Mouse (Mus musculus): ENCODE data around the gene Pygo2. TPM values are rescaled to one million over a fixed set of nuclear protein-coding genes. Genes with fewer than 3 reads are reported as not detected.

Pygo2 gene
- total and polyA plus RNA-seq, 2 experiments from 2014 or later, result 40.4 to 91.3 TPM

- Histone ChIP-seq H3K9me3 (ENCODE audit: low read length) (no peaks in the 10 kb centered on the region), H3K27ac (ENCODE audit: low read depth, low read length) (no peak overlapping the region), H3K4me2 (ENCODE audit: low read depth, low read length, poor library complexity, severe bottlenecking) (peak overlapping the region; percentile 100), H3K4me1 (ENCODE audit: insufficient read depth, low read length) (peaks cover 19% of the 10 kb centered on the region), H3K27me3 (ENCODE audit: insufficient read depth, low read length) (peaks cover 14% of the 10 kb centered on the region; the same call in 1 of the 2 replicates), H3K4me3 (ENCODE audit: low read depth, low read length) (peak overlapping the region; percentile 38; the same call in 1 of the 2 replicates), H3K36me3 (ENCODE audit: insufficient read depth, low read length) (no peaks in the 10 kb centered on the region), H3K9ac (replicated peaks; ENCODE audit: low read length, poor library complexity, severe bottlenecking) (no peak overlapping the region)
- no peak for DNase-seq (ENCODE audit: low spot score)
- TF ChIP-seq CTCF (IDR thresholded peaks at IDR 0.05), result no peak
- WGBS, result 5% methylated on average over 10 of the region's 10 CpGs
- ATAC-seq (ENCODE audit: low FRiP score), result no peak
Observed at GRCm38 (mm10) chr3:89395419-89395805, 34.6 kb upstream of the Pygo2 start.

- H3K9ac ChIP-seq (replicated peaks; ENCODE audit: low read length, poor library complexity, severe bottlenecking), result no peak overlapping the region
- TF ChIP-seq CTCF (IDR thresholded peaks at IDR 0.05), result peak; percentile 85
- H3K27me3 ChIP-seq (ENCODE audit: insufficient read depth, low read length), result peaks cover 14% of the 10 kb centered on the region; the same call in 1 of the 2 replicates
- DNase-seq (ENCODE audit: low spot score), result peak; percentile 72
- 1% methylated on average over 30 of the region's 44 CpGs for WGBS
- ATAC-seq (ENCODE audit: low FRiP score), result no peak
- H3K4me1 ChIP-seq (ENCODE audit: insufficient read depth, low read length), result peaks cover 17% of the 10 kb centered on the region
- no peaks in the 10 kb centered on the region for H3K9me3 ChIP-seq (ENCODE audit: low read length)
- no peaks in the 10 kb centered on the region for H3K36me3 ChIP-seq (ENCODE audit: insufficient read depth, low read length)
- H3K27ac ChIP-seq (ENCODE audit: low read depth, low read length), result no peak overlapping the region
- H3K4me2 ChIP-seq (ENCODE audit: low read depth, low read length, poor library complexity, severe bottlenecking), result peak overlapping the region; percentile 100
- H3K4me3 ChIP-seq (ENCODE audit: low read depth, low read length), result peak overlapping the region; percentile 38
Observed at GRCm38 (mm10) chr3:89395806-89396653, 34.0 kb upstream of the Pygo2 start.

- H3K27me3 ChIP-seq (ENCODE audit: insufficient read depth, low read length), result peaks cover 14% of the 10 kb centered on the region; the same call in 1 of the 2 replicates
- DNase-seq (ENCODE audit: low spot score) (no peak), ATAC-seq (ENCODE audit: low FRiP score) (no peak)
- no peak overlapping the region for H3K27ac ChIP-seq (ENCODE audit: low read depth, low read length)
- H3K36me3 ChIP-seq (ENCODE audit: insufficient read depth, low read length), result peaks cover 2% of the 10 kb centered on the region; the same call in 1 of the 2 replicates
- H3K4me2 ChIP-seq (ENCODE audit: low read depth, low read length, poor library complexity, severe bottlenecking), result peak overlapping the region; percentile 100
- H3K4me1 ChIP-seq (ENCODE audit: insufficient read depth, low read length), result peaks cover 13% of the 10 kb centered on the region
- no peaks in the 10 kb centered on the region for H3K9me3 ChIP-seq (ENCODE audit: low read length)
- 0% methylated on average over 4 of the region's 4 CpGs for WGBS
- peak overlapping the region; percentile 38 for H3K4me3 ChIP-seq (ENCODE audit: low read depth, low read length)
- no peak overlapping the region for H3K9ac ChIP-seq (replicated peaks; ENCODE audit: low read length, poor library complexity, severe bottlenecking)
- no peak for TF ChIP-seq CTCF (IDR thresholded peaks at IDR 0.05)
Observed at GRCm38 (mm10) chr3:89396654-89397005, 33.4 kb upstream of the Pygo2 start.

- WGBS, result 87% methylated on average over 7 of the region's 7 CpGs
- ATAC-seq (ENCODE audit: low FRiP score) (no peak), DNase-seq (ENCODE audit: low spot score) (no peak)
- Histone ChIP-seq H3K9ac (replicated peaks; ENCODE audit: low read length, poor library complexity, severe bottlenecking) (no peak overlapping the region), H3K9me3 (ENCODE audit: low read length) (no peaks in the 10 kb centered on the region), H3K27ac (ENCODE audit: low read depth, low read length) (no peak overlapping the region), H3K4me2 (ENCODE audit: low read depth, low read length, poor library complexity, severe bottlenecking) (no peak overlapping the region), H3K4me1 (ENCODE audit: insufficient read depth, low read length) (peaks cover under 1% of the 10 kb centered on the region; the same call in 1 of the 2 replicates), H3K36me3 (ENCODE audit: insufficient read depth, low read length) (peaks cover 23% of the 10 kb centered on the region), H3K27me3 (ENCODE audit: insufficient read depth, low read length) (peaks cover 2% of the 10 kb centered on the region; the same call in 1 of the 2 replicates), H3K4me3 (ENCODE audit: low read depth, low read length) (no peak overlapping the region)
- no peak for TF ChIP-seq CTCF (IDR thresholded peaks at IDR 0.05)
Observed at GRCm38 (mm10) chr3:89401329-89401728, 28.7 kb upstream of the Pygo2 start.

GRCm38 (mm10) chr3:89402693-89403092, 27.3 kb upstream of the Pygo2 start, which contains the start of gene Lenep:
Lenep (minus strand) TSS chr3:89402793.
- DNase-seq (ENCODE audit: low spot score) (no peak), ATAC-seq (ENCODE audit: low FRiP score) (no peak)
- TF ChIP-seq CTCF (IDR thresholded peaks at IDR 0.05), result no peak
- Histone ChIP-seq H3K27ac (ENCODE audit: low read depth, low read length) (no peak within 1 kb of the TSS), H3K9me3 (ENCODE audit: low read length) (no peaks in the 10 kb centered on the region), H3K4me1 (ENCODE audit: insufficient read depth, low read length) (no peaks in the 10 kb centered on the region), H3K9ac (replicated peaks; ENCODE audit: low read length, poor library complexity, severe bottlenecking) (no peak within 1 kb of the TSS), H3K36me3 (ENCODE audit: insufficient read depth, low read length) (peaks cover 23% of the 10 kb centered on the region), H3K27me3 (ENCODE audit: insufficient read depth, low read length) (no peaks in the 10 kb centered on the region), H3K4me2 (ENCODE audit: low read depth, low read length, poor library complexity, severe bottlenecking) (no peak within 1 kb of the TSS), H3K4me3 (ENCODE audit: low read depth, low read length) (no peak within 1 kb of the TSS)
- WGBS, result 58% methylated on average over 5 of the region's 5 CpGs

- ATAC-seq (ENCODE audit: low FRiP score), result no peak
Observed at GRCm38 (mm10) chr3:89406887-89407286, 23.1 kb upstream of the Pygo2 start.

More at GRCm38 (mm10) chr3:89406887-89407286, 23.1 kb upstream of the Pygo2 start:
- H3K4me2 ChIP-seq (ENCODE audit: low read depth, low read length, poor library complexity, severe bottlenecking), result no peak overlapping the region
- H3K36me3 ChIP-seq (ENCODE audit: insufficient read depth, low read length), result peaks cover 18% of the 10 kb centered on the region
- H3K27me3 ChIP-seq (ENCODE audit: insufficient read depth, low read length), result no peaks in the 10 kb centered on the region
- no peak overlapping the region for H3K9ac ChIP-seq (replicated peaks; ENCODE audit: low read length, poor library complexity, severe bottlenecking)
- no peak overlapping the region for H3K4me3 ChIP-seq (ENCODE audit: low read depth, low read length)
- peaks cover 4% of the 10 kb centered on the region; the same call in 1 of the 2 replicates for H3K4me1 ChIP-seq (ENCODE audit: insufficient read depth, low read length)
- TF ChIP-seq CTCF (IDR thresholded peaks at IDR 0.05), result no peak
- no peak for DNase-seq (ENCODE audit: low spot score)
- no peaks in the 10 kb centered on the region for H3K9me3 ChIP-seq (ENCODE audit: low read length)
- no peak overlapping the region for H3K27ac ChIP-seq (ENCODE audit: low read depth, low read length)
- 92% methylated on average over 6 of the region's 6 CpGs for WGBS
